Mouse (Mus musculus) left cerebral cortex, postnatal 14 days (tissue): ENCODE measurements around the gene Pigb. TPM values are rescaled to one million over a fixed set of nuclear protein-coding genes. Genes with fewer than 3 reads are reported as not detected.
A peak's percentile ranks its signal among the peaks of the same experiment; 100 is the strongest.

ENCODE experiments used
- DNase-seq, 2 experiments: peaks; one replicate each; pipeline ENCODE4 v3.0.0; 2021 to 2022; ENCODE audit warnings: low spot score in 2 of 2, mixed read lengths in 1 of 2
- intact Hi-C: fragments of 180-260 bp; cut with DNase I; formaldehyde crosslinking; loops from one replicate; pipeline ENCODE4 v1.15.1; 2025
- total RNA-seq, 2 experiments: library from RNA; stranded (reverse); gene quantifications; 2 replicates each; pipeline ENCODE4 v1.2.3; 2021

Pigb gene
- total RNA-seq, 2 experiments from 2014 or later: 15.2 to 15.4 TPM

GRCm38 (mm10) chr9:73002177-73002576, 38.0 kb downstream of the Pigb start:
- no peak for DNase-seq
- intact Hi-C loops: no loop called here

GRCm38 (mm10) chr9:73001314-73002011, 38.7 kb downstream of the Pigb start:
- intact Hi-C loops: no loop called here
- no peak for DNase-seq

- DNase-seq: no peak
- intact Hi-C loops: no loop called here
Observed at GRCm38 (mm10) chr9:73000487-73000886, 39.7 kb downstream of the Pigb start.

GRCm38 (mm10) chr9:72996806-72997205, 43.4 kb downstream of the Pigb start:
- DNase-seq: no peak
- intact Hi-C loops: no loop called here

GRCm38 (mm10) chr9:72996167-72996566, 44.0 kb downstream of the Pigb start:
- DNase-seq: no peak
- intact Hi-C loops: no loop called here

- no peak for DNase-seq
- intact Hi-C loops: no loop called here
Observed at GRCm38 (mm10) chr9:72992576-72992975, 47.6 kb downstream of the Pigb start.

- DNase-seq: no peak
- intact Hi-C loops: no loop called here
Observed at GRCm38 (mm10) chr9:72991420-72991819, 48.8 kb downstream of the Pigb start.

GRCm38 (mm10) chr9:72988706-72989105, 51.5 kb downstream of the Pigb start:
- DNase-seq: no peak
- intact Hi-C loops: no loop called here

- DNase-seq: no peak
- intact Hi-C loops: no loop called here
Observed at GRCm38 (mm10) chr9:72987703-72988102, 52.5 kb downstream of the Pigb start.

- intact Hi-C loops: no loop called here
- peak; percentile 98 for DNase-seq
Observed at GRCm38 (mm10) chr9:72985250-72986220, 54.6 kb downstream of the Pigb start, which contains the start of the genes Ccpg1os and Ccpg1. TSS of gene Ccpg1os (minus strand) at chr9:72985382. TSS of gene Ccpg1 (plus strand) at chr9:72985429.

- intact Hi-C loops: no loop called here
- no peak for DNase-seq
Observed at GRCm38 (mm10) chr9:72983066-72983465, 57.1 kb downstream of the Pigb start.

- intact Hi-C loops: no loop called here
Observed at GRCm38 (mm10) chr9:72975242-72975641, 64.9 kb downstream of the Pigb start.

GRCm38 (mm10) chr9:72974734-72975133, 65.4 kb downstream of the Pigb start:
- intact Hi-C loops: no loop called here
- no peak for DNase-seq

More at GRCm38 (mm10) chr9:72975242-72975641, 64.9 kb downstream of the Pigb start:
- DNase-seq: no peak

GRCm38 (mm10) chr9:72972984-72973383, 67.2 kb downstream of the Pigb start:
- intact Hi-C loops: no loop called here

GRCm38 (mm10) chr9:72972435-72972834, 67.7 kb downstream of the Pigb start:
- no peak for DNase-seq
- intact Hi-C loops: no loop called here

More at GRCm38 (mm10) chr9:72972984-72973383, 67.2 kb downstream of the Pigb start:
- DNase-seq: no peak

GRCm38 (mm10) chr9:72969874-72970273, 70.3 kb downstream of the Pigb start:
- no peak for DNase-seq
- intact Hi-C loops: loop anchor here (5.0 to 10.0 kb wide), 2 partner anchors 122 to 205 kb away; no protein-coding TSS in a partner anchor

GRCm38 (mm10) chr9:72968349-72969061, 71.7 kb downstream of the Pigb start:
- peak; percentile 68 to 89 for DNase-seq
- intact Hi-C loops: loop anchor here (5.0 to 10.0 kb wide), 2 partner anchors 124 to 204 kb away; no protein-coding TSS in a partner anchor

GRCm38 (mm10) chr9:72961959-72962358, 78.2 kb downstream of the Pigb start:
- intact Hi-C loops: loop anchor here (10.0 kb wide), 1 partner anchor 197 kb away; no protein-coding TSS in a partner anchor
- no peak for DNase-seq

GRCm38 (mm10) chr9:72961346-72961745, 78.8 kb downstream of the Pigb start:
- no peak for DNase-seq
- intact Hi-C loops: loop anchor here (10.0 kb wide), 1 partner anchor 197 kb away; no protein-coding TSS in a partner anchor
